Mouse (Mus musculus) myocyte (in vitro differentiated cells): ENCODE measurements at regions not wholly inside any gene's neighbourhood (a gene's known extent, or its start where the extent isn't known, plus 50 kb on each side); places are given as distances from the start of the nearest gene placed in this dataset.

Source experiments
- H3K27me3 ChIP-seq: one replicate; pipeline ENCODE4 v1.6.1; 2011; ENCODE audit not compliant: control insufficient read depth, insufficient read depth, insufficient read length
- H3K36me3 ChIP-seq: one replicate; pipeline ENCODE4 v1.6.1; 2011; ENCODE audit not compliant: control insufficient read depth, insufficient read depth
- H3K4me2 ChIP-seq: one replicate; pipeline ENCODE4 v1.6.1; 2011; ENCODE audit warnings: low read depth, control low read depth
- H3K4me3 ChIP-seq: one replicate; pipeline ENCODE4 v1.5.1; 2011; ENCODE audit warnings: mild to moderate bottlenecking, control low read depth, moderate library complexity
- H3K79me2 ChIP-seq: one replicate; pipeline ENCODE4 v1.6.1; 2011; ENCODE audit not compliant: control insufficient read depth, insufficient read depth
- H3ac ChIP-seq: one replicate; pipeline ENCODE4 v1.6.1; 2011; ENCODE audit not compliant: control insufficient read depth, insufficient read length
- CEBPB ChIP-seq: IDR thresholded peaks from 2 replicates; pipeline ENCODE4 v1.6.1; 2011; ENCODE audit warnings: mild to moderate bottlenecking, moderate library complexity; ENCODE audit not compliant: poor library complexity, insufficient read depth, severe bottlenecking
- E2F4 ChIP-seq: IDR thresholded peaks from one replicate; pipeline ENCODE4 v1.6.1; 2011; ENCODE audit warnings: mild to moderate bottlenecking, control low read depth, moderate library complexity; ENCODE audit not compliant: insufficient read depth
- MAX ChIP-seq: IDR thresholded peaks from one replicate; pipeline ENCODE4 v1.6.1; 2011; ENCODE audit warnings: low read depth, mild to moderate bottlenecking, control low read depth
- MYOD1 ChIP-seq, 3 experiments: IDR thresholded peaks; one replicate each; pipeline ENCODE4 v1.6.1; 2011; ENCODE audit warnings: control low read depth in 2 of 3, low read depth in 2 of 3, mild to moderate bottlenecking in 2 of 3, moderate library complexity in 1 of 3; ENCODE audit not compliant: insufficient read length in 2 of 3, control insufficient read depth in 1 of 3
- MYOG ChIP-seq, 3 experiments: IDR thresholded peaks; one replicate each; pipeline ENCODE4 v1.6.1; 2011; ENCODE audit warnings: control low read depth in 2 of 3, low read depth in 2 of 3, mild to moderate bottlenecking in 2 of 3; ENCODE audit not compliant: insufficient read length in 2 of 3, control insufficient read depth in 1 of 3, insufficient read depth in 1 of 3
- POLR2A ChIP-seq: IDR thresholded peaks from one replicate; pipeline ENCODE4 v1.6.1; 2011; ENCODE audit warnings: low read depth, mild to moderate bottlenecking, control low read depth, moderate library complexity; ENCODE audit not compliant: insufficient read length
- POLR2AphosphoS2 ChIP-seq: IDR thresholded peaks from one replicate; pipeline ENCODE4 v1.6.1; 2011; ENCODE audit warnings: low read depth, control low read depth; ENCODE audit not compliant: insufficient read length
- REST ChIP-seq: IDR thresholded peaks from one replicate; pipeline ENCODE4 v1.6.1; 2011; ENCODE audit warnings: mild to moderate bottlenecking, control low read depth, moderate library complexity; ENCODE audit not compliant: insufficient read depth, insufficient read length
- SRF ChIP-seq: IDR thresholded peaks from one replicate; pipeline ENCODE4 v1.6.1; 2011; ENCODE audit warnings: low read depth; ENCODE audit not compliant: control insufficient read depth, insufficient read length
- TCF12 ChIP-seq: IDR thresholded peaks from one replicate; pipeline ENCODE4 v1.6.1; 2011; ENCODE audit warnings: mild to moderate bottlenecking, control low read depth; ENCODE audit not compliant: poor library complexity, insufficient read depth, severe bottlenecking
- TCF3 ChIP-seq: IDR thresholded peaks from one replicate; pipeline ENCODE4 v1.6.1; 2011; ENCODE audit warnings: low read depth, control low read depth; ENCODE audit not compliant: insufficient read length
- USF1 ChIP-seq: IDR thresholded peaks from one replicate; pipeline ENCODE4 v1.6.1; 2011; ENCODE audit warnings: low read depth, mild to moderate bottlenecking, control low read depth, moderate library complexity

DNA sequence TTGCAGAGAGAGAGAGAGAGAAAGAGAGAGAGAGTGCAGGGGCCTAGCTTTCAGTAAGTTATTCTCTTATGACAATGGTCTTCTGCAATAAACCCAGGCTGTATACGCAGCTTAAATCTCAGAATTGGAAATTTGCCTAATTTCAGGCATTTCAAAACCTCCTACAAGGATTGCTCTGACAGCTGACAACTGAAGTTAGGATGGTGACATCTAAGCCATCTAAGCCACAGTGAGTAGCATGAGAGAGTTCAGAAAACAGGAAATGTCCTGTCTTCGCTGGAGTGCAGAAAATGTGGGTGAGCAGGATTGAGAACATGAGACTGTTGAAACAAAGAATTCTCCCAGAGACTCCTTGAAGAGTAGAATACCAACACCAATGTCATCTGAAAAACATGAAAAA is 56.8 kb downstream of the Fam110c start:
- TF ChIP-seq E2F4 (no peak), MYOD1 (IDR thresholded peaks at IDR 0.05; ENCODE audit: control insufficient read depth in 1 of 3, insufficient read length in 2 of 3, low read depth in 2 of 3) (no peak), POLR2A (no peak), MAX (no peak), REST (no peak)
- H3K4me2 ChIP-seq, result no peak overlapping the region

DNA sequence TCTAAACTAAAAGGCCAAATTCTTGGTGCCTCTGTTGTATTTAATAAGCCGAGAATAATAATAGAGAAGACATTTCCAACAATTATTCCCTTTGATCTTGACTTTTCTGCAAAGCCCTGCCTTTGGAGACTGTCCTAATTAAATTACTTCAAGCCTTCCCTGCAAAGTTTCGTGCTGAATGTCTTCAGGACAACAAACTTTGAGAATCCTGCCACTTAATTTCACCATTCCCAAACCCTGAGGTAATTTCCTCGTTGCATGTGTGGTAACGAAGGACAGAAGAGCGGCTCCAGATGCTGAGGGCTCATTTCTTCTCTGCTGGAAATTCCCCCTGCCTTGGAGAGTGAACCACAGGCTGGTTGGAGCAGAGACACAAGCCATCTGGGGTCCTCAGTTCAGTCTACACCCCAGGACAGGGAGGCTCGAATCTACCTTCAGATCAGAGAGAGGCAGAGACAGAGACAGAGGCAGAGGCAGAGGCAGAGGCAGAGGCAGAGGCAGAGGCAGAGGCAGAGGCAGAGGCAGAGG is 60.9 kb downstream of the Fam110c start:
- H3K36me3 ChIP-seq, result no peaks in the 10 kb centered on the region
- H3K27me3 ChIP-seq, result no peaks in the 10 kb centered on the region
- H3K79me2 ChIP-seq, result no peaks in the 10 kb centered on the region
- TF ChIP-seq SRF (no peak), REST (no peak), TCF12 (no peak)
- H3K4me3 ChIP-seq, result no peak overlapping the region
- no peak overlapping the region for H3K4me2 ChIP-seq
- no peak overlapping the region for H3ac ChIP-seq

More for the DNA sequence above, 56.8 kb downstream of the Fam110c start:
- H3K36me3 ChIP-seq, result no peaks in the 10 kb centered on the region
- H3ac ChIP-seq, result no peak overlapping the region
- no peak overlapping the region for H3K4me3 ChIP-seq
- H3K27me3 ChIP-seq, result no peaks in the 10 kb centered on the region
- no peaks in the 10 kb centered on the region for H3K79me2 ChIP-seq

DNA sequence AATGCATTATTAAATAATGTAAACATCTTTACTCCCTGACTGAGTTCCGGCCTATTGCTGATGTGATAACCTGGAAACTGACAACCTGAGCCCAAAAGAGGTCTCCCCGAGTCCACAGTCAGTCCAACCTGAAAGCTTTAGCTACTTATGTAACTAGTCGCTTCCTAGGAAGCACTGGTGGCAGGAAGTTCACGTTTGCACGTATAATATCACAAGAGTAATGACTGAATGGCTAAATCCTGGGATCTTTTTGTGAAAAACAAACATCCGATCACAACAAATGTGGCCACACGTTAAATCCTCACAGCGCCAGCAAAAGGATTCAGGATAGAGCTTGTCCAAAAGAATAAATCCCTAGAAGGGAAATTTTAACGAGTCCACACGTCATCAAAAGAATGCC is 62.7 kb downstream of the Fam110c start:
- no peaks in the 10 kb centered on the region for H3K27me3 ChIP-seq
- no peak overlapping the region for H3ac ChIP-seq
- no peaks in the 10 kb centered on the region for H3K36me3 ChIP-seq
- no peak overlapping the region for H3K4me2 ChIP-seq
- H3K79me2 ChIP-seq, result no peaks in the 10 kb centered on the region
- TF ChIP-seq SRF, result no peak
- no peak for TF ChIP-seq MYOG (IDR thresholded peaks at IDR 0.05; ENCODE audit: control insufficient read depth in 1 of 3, insufficient read depth in 1 of 3, insufficient read length in 2 of 3, low read depth in 2 of 3)
- TF ChIP-seq E2F4, result no peak
- TF ChIP-seq USF1, result no peak
- TF ChIP-seq MAX, result no peak
- no peak for TF ChIP-seq TCF3
- no peak for TF ChIP-seq REST
- no peak for TF ChIP-seq POLR2A
- TF ChIP-seq POLR2AphosphoS2, result no peak
- TF ChIP-seq MYOD1 (IDR thresholded peaks at IDR 0.05; ENCODE audit: control insufficient read depth in 1 of 3, insufficient read length in 2 of 3, low read depth in 2 of 3), result no peak
- no peak for TF ChIP-seq CEBPB
- no peak for TF ChIP-seq TCF12
- H3K4me3 ChIP-seq, result no peak overlapping the region

DNA sequence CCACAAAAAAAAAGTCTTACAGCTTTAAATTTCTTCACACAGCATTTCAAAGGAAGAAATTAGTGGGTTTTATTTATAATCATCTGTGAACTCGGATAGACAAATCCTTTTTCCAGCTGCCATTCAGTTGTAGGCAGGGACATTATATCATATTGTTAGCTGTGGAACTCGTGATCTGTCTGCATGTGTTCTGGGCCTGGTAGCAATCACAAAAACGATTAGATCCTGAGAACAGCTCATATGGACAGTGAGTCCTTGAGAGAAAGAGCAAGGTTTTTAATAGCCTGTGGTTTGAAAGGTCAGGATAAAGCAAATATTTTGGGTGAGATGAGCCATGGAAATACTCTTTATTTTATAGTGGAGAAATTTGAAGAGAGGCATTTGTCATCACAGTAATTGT is 63.2 kb downstream of the Fam110c start:
- H3K27me3 ChIP-seq, result no peaks in the 10 kb centered on the region
- H3K4me2 ChIP-seq, result peak overlapping the region; percentile 41
- H3ac ChIP-seq, result no peak overlapping the region
- no peaks in the 10 kb centered on the region for H3K79me2 ChIP-seq
- no peak overlapping the region for H3K4me3 ChIP-seq
- TF ChIP-seq TCF12 (no peak), POLR2A (no peak), MYOD1 (IDR thresholded peaks at IDR 0.05; ENCODE audit: control insufficient read depth in 1 of 3, insufficient read length in 2 of 3, low read depth in 2 of 3) (no peak), SRF (no peak), CEBPB (no peak), MAX (no peak), USF1 (no peak), TCF3 (no peak), MYOG (IDR thresholded peaks at IDR 0.05; ENCODE audit: control insufficient read depth in 1 of 3, insufficient read depth in 1 of 3, insufficient read length in 2 of 3, low read depth in 2 of 3) (no peak), POLR2AphosphoS2 (no peak), E2F4 (no peak), REST (no peak)
- H3K36me3 ChIP-seq, result no peaks in the 10 kb centered on the region

DNA sequence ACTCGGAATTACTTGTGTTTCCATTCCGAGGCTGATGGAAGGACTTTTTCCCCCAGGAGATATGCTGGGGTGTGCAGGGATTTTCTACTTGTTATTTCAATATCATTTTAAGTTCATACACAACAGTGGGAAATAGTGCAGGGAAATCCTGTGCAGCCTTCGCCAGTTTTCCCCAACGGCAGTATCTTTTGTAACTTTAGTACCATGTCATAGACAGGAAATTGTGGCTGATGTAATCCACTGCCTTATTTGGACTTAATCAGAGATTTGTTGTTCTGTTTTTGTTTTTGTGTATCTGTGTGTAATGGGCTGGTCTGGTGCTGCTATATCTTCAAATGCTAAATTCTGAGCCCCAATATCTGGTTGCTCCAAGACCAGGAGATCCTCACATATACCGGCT is 63.8 kb downstream of the Fam110c start:
- Histone ChIP-seq H3K79me2 (no peaks in the 10 kb centered on the region), H3K27me3 (no peaks in the 10 kb centered on the region), H3K4me3 (no peak overlapping the region), H3ac (no peak overlapping the region), H3K4me2 (peak overlapping the region; percentile 41), H3K36me3 (no peaks in the 10 kb centered on the region)
- TF ChIP-seq E2F4, result no peak
- TF ChIP-seq SRF, result no peak
- TF ChIP-seq POLR2A, result no peak
- TF ChIP-seq CEBPB, result no peak
- TF ChIP-seq USF1, result no peak
- TF ChIP-seq MYOG (IDR thresholded peaks at IDR 0.05; ENCODE audit: control insufficient read depth in 1 of 3, insufficient read depth in 1 of 3, insufficient read length in 2 of 3, low read depth in 2 of 3), result no peak
- TF ChIP-seq MAX, result no peak
- TF ChIP-seq TCF12, result no peak
- TF ChIP-seq MYOD1 (IDR thresholded peaks at IDR 0.05; ENCODE audit: control insufficient read depth in 1 of 3, insufficient read length in 2 of 3, low read depth in 2 of 3), result no peak
- no peak for TF ChIP-seq POLR2AphosphoS2
- no peak for TF ChIP-seq REST
- no peak for TF ChIP-seq TCF3
